In the genomic region with DNA sequence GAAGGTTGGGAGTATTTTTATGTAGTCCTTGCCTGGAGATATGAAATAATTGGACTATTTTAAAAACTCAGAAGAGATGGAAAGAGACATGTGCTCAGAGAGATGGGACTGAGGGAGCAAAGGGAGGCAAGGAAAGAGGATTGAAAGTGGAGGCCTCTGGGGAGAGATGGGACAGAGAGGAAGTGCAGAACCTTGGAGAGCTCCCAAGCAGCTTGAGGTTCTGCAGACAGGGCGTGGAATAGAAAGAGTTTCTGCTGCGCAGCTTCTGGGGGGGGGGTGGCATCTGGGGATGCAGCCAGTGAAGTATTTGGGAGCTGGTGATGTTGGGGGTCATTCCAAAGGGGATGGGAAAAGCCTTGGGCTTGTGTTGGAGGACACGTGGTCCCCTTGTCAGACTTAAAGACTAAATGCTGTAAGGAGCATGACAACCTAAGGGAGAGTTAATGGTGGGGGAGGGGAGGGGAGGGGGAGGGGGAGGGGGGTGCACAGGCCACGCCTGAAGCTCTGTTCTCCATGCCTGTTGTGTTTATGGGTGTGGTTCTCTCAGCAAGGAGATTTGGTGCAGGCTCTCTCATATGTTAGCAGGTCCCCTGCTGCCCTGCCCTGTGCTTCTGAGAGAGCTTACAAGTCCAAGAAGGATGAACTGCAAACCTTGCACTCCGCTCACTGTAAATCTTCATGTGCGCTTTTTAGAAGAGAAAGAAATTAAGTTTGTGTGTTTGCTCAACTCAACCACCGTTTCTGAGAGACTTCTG, we compare ENCODE assay signal across 16 mouse cellular contexts. TPM values are rescaled to one million over a fixed set of nuclear protein-coding genes. Genes with fewer than 3 reads are reported as not detected.
A peak's percentile ranks its signal among the peaks of the same experiment; 100 is the strongest.
DNase-seq lines count a peak whose midpoint lies in the region; ATAC-seq and TF ChIP-seq lines count a peak whose summit lies in the region.
"Had no signal": no experiment of that assay in that cellular context is flagged by ENCODE, and none has a peak within 500 bp of the region (broad histone marks: within the 10 kb centered on the region; RNA-seq: fewer than 3 reads in every experiment).

No protein-coding gene starts in this region.

- TF ChIP-seq CTCF in kidney, postnatal 0 days (IDR thresholded peaks at IDR 0.05; ENCODE audit: low read depth): no peak
- no peak for TF ChIP-seq CTCF in cortical plate, adult 2 months (IDR thresholded peaks at IDR 0.05; ENCODE audit: extremely low read depth, insufficient read depth, low read length)

- TF ChIP-seq POLR2A in cortical plate, adult 2 months (IDR thresholded peaks at IDR 0.05; ENCODE audit: extremely low read depth, insufficient read depth, low read length): no peak

- no peak overlapping the region for H3K27ac ChIP-seq in kidney, postnatal 0 days
- no peak overlapping the region for H3K27ac ChIP-seq in kidney, embryonic 14.5 days (ENCODE audit: low read depth, low read length)
- H3K27ac ChIP-seq in ES-E14 (ENCODE audit: insufficient read depth, low read depth, low read length, poor library complexity, severe bottlenecking): no peak overlapping the region
- peak overlapping the region; percentile 22; the same call in 1 of the 2 replicates for H3K27ac ChIP-seq in cortical plate, adult 2 months (ENCODE audit: insufficient read depth, low read length)
- H3K27ac ChIP-seq: forebrain, embryonic 13.5 days; hindbrain, embryonic 12.5 days; kidney, embryonic 15.5 days; left cerebral cortex, adult 2 months; liver, embryonic 13.5 days; midbrain, embryonic 15.5 days had no signal

- WGBS in kidney, postnatal 0 days: 41% methylated on average over 7 of the region's 7 CpGs
- 40% methylated on average over 7 of the region's 7 CpGs for WGBS in kidney, embryonic 14.5 days

- H3K4me2 ChIP-seq in kidney, postnatal 0 days (ENCODE audit: low read length): no peak overlapping the region
- no peak overlapping the region for H3K4me2 ChIP-seq in kidney, embryonic 14.5 days (replicated peaks; ENCODE audit: low read depth, low read length)
- H3K4me2 ChIP-seq: forebrain, embryonic 13.5 days; hindbrain, embryonic 12.5 days; kidney, embryonic 15.5 days; liver, embryonic 13.5 days; midbrain, embryonic 15.5 days had no signal

- in situ Hi-C loops in ES-E14 (cut with MboI; ENCODE audit: low sequenced_read_pairs in 2 of 2, unreplicated experiment in 2 of 2): no loop called here

- H3K27me3 ChIP-seq in kidney, postnatal 0 days (ENCODE audit: insufficient read depth, low read length): no peaks in the 10 kb centered on the region
- H3K27me3 ChIP-seq in kidney, embryonic 14.5 days (ENCODE audit: control insufficient read depth, insufficient read depth, low read length): no peaks in the 10 kb centered on the region
- H3K27me3 ChIP-seq: forebrain, embryonic 13.5 days; hindbrain, embryonic 12.5 days; kidney, embryonic 15.5 days; midbrain, embryonic 15.5 days had no signal

- no peaks in the 10 kb centered on the region for H3K9me3 ChIP-seq in kidney, postnatal 0 days (replicated peaks; ENCODE audit: low read length)
- no peaks in the 10 kb centered on the region for H3K9me3 ChIP-seq in kidney, embryonic 14.5 days (ENCODE audit: control insufficient read depth, low read length)
- no peaks in the 10 kb centered on the region for H3K9me3 ChIP-seq in ES-E14 (ENCODE audit: control insufficient read depth, insufficient read depth, low read depth, low read length)
- H3K9me3 ChIP-seq: forebrain, embryonic 13.5 days; G1E; hindbrain, embryonic 12.5 days; kidney, embryonic 15.5 days; liver, embryonic 13.5 days; midbrain, embryonic 15.5 days had no signal

- DNase-seq in kidney, postnatal 0 days (ENCODE audit: low spot score): peak; percentile 74
- peak; percentile 38 for DNase-seq in ES-E14 (ENCODE audit: low read depth, low spot score)
- DNase-seq in ovary, postnatal 10 days (ENCODE audit: low spot score): no peak
- DNase-seq in left cerebral cortex, adult 9 months (ENCODE audit: low spot score in 2 of 2): no peak
- DNase-seq: cerebellum, postnatal 10 days; liver, embryonic 13.5 days had no signal

- no peak for ATAC-seq in kidney, postnatal 0 days (replicated peaks; ENCODE audit: low FRiP score, low read depth)
- ATAC-seq in kidney, embryonic 14.5 days (ENCODE audit: low FRiP score, low TSS enrichment): no peak
- ATAC-seq in megakaryocyte-erythroid progenitor cell, adult 5-6 weeks (replicated peaks; ENCODE audit: low FRiP score, low TSS enrichment, poor library complexity, severe bottlenecking): peak; percentile 52; the same call in 1 of the 2 replicates
- ATAC-seq in monocyte, adult 5-6 weeks (replicated peaks; ENCODE audit: insufficient number of reproducible peaks, low FRiP score, low TSS enrichment, poor library complexity, severe bottlenecking): no peak
- ATAC-seq: forebrain, embryonic 13.5 days; midbrain, embryonic 15.5 days had no signal

- no peak overlapping the region for H3K4me3 ChIP-seq in kidney, postnatal 0 days (replicated peaks; ENCODE audit: low read depth, low read length)
- no peak overlapping the region for H3K4me3 ChIP-seq in kidney, embryonic 14.5 days (ENCODE audit: low read length)
- H3K4me3 ChIP-seq in ES-E14 (ENCODE audit: insufficient read depth in 1 of 2, low read depth in 1 of 2, low read length in 2 of 2, poor library complexity in 1 of 2, severe bottlenecking in 1 of 2): no peak overlapping the region
- H3K4me3 ChIP-seq in cortical plate, adult 2 months (ENCODE audit: insufficient read depth, low read length): no peak overlapping the region
- H3K4me3 ChIP-seq: forebrain, embryonic 13.5 days; hindbrain, embryonic 12.5 days; kidney, embryonic 15.5 days; left cerebral cortex, adult 2 months; liver, embryonic 13.5 days; midbrain, embryonic 15.5 days had no signal

- H3K4me1 ChIP-seq in kidney, postnatal 0 days (replicated peaks; ENCODE audit: insufficient read depth, low read length): no peaks in the 10 kb centered on the region
- no peaks in the 10 kb centered on the region for H3K4me1 ChIP-seq in kidney, embryonic 14.5 days (ENCODE audit: control insufficient read depth, insufficient read depth, low read length)
- 0 out of 4 replicates have a peak, but pooled peaks cover 0 to 2% of the 10 kb centered on the region in 2 experiments for H3K4me1 ChIP-seq in ES-E14 (ENCODE audit: control insufficient read depth in 2 of 2, insufficient read depth in 2 of 2, low read length in 2 of 2, poor library complexity in 1 of 2)
- H3K4me1 ChIP-seq in cortical plate, adult 2 months (ENCODE audit: control insufficient read depth, insufficient read depth, low read length): peaks cover 22% of the 10 kb centered on the region
- H3K4me1 ChIP-seq: forebrain, embryonic 13.5 days had no signal

- no peaks in the 10 kb centered on the region for H3K36me3 ChIP-seq in kidney, postnatal 0 days (ENCODE audit: insufficient read depth, low read length)
- H3K36me3 ChIP-seq in kidney, embryonic 14.5 days (ENCODE audit: control insufficient read depth, insufficient read depth, low read length): no peaks in the 10 kb centered on the region
- H3K36me3 ChIP-seq in ES-E14 (ENCODE audit: control insufficient read depth, insufficient read depth, low read length, poor library complexity, severe bottlenecking): no peaks in the 10 kb centered on the region
- H3K36me3 ChIP-seq: G1E; hindbrain, embryonic 12.5 days; kidney, embryonic 15.5 days; liver, embryonic 13.5 days; midbrain, embryonic 15.5 days had no signal

- H3K9ac ChIP-seq in kidney, postnatal 0 days (ENCODE audit: low read depth, low read length): no peak overlapping the region
- H3K9ac ChIP-seq in kidney, embryonic 14.5 days (ENCODE audit: low read depth, low read length): no peak overlapping the region
- H3K9ac ChIP-seq in ES-E14 (ENCODE audit: insufficient read depth, low read depth, low read length, poor library complexity, severe bottlenecking): no peak overlapping the region
- H3K9ac ChIP-seq: forebrain, embryonic 13.5 days; hindbrain, embryonic 12.5 days; kidney, embryonic 15.5 days; liver, embryonic 13.5 days; midbrain, embryonic 15.5 days had no signal

TF ChIP-seq in ES-E14, 5 proteins besides CTCF, POLR2A, EP300 and RAD21:
- TF ChIP-seq ZNF384 (IDR thresholded peaks at IDR 0.05; ENCODE audit: low read depth, low read length) (no peak), HCFC1 (IDR thresholded peaks at IDR 0.05; ENCODE audit: borderline replicate concordance, insufficient read depth, low read length) (no peak), MAFK (IDR thresholded peaks at IDR 0.05; ENCODE audit: insufficient read depth, low read depth, low read length) (no peak), CHD2 (IDR thresholded peaks at IDR 0.05; ENCODE audit: low read depth, low read length) (no peak), ZC3H11A (IDR thresholded peaks at IDR 0.05; ENCODE audit: borderline replicate concordance, low read depth, low read length) (no peak)

RNA-seq across cellular contexts. Expression of a gene that starts 39.7 kb away (rescaled TPM):
- 20.9 and 23.5 TPM in 2 replicates for polyA plus RNA-seq in kidney, postnatal 0 days (2015; fragmentation: Nextera tagmentation; extraction: Ambion mirVana)
- 49.2 and 57.6 TPM in 2 replicates for polyA plus RNA-seq in kidney, embryonic 14.5 days (2014; fragmentation: Nextera tagmentation; extraction: Ambion mirVana)
- total RNA-seq in ES-E14 (2012; rRNA removed): 28.0 and 31.1 TPM in 2 replicates
- 2.0 and 2.2 TPM in 2 replicates for polyA plus RNA-seq in cortical plate, adult 2 months (2012; rRNA removed)
- total RNA-seq in megakaryocyte-erythroid progenitor cell, adult 5-6 weeks (2014; fragmentation: Nextera tagmentation): 6.2 and 9.7 TPM in 2 replicates
- total RNA-seq in megakaryocyte-erythroid progenitor cell, adult 5-6 weeks (2017): 3.9 and 7.5 TPM in 2 replicates
- 1.9 to 2.2 TPM in 2 of 3 replicates, not detected in the other for total RNA-seq in monocyte, adult 5-6 weeks (2017)

Comparison
In these comparisons a context has a peak if more than half of its experiments do, and no peak if none do; other contexts are left out.
1. DNase-seq: peak in kidney, postnatal 0 days (single experiment) and ES-E14 (single experiment); none in ovary, postnatal 10 days (single experiment) and left cerebral cortex, adult 9 months (0 of 2).